Mouse (Mus musculus): ENCODE measurements around the gene ccdc198.

DNA sequence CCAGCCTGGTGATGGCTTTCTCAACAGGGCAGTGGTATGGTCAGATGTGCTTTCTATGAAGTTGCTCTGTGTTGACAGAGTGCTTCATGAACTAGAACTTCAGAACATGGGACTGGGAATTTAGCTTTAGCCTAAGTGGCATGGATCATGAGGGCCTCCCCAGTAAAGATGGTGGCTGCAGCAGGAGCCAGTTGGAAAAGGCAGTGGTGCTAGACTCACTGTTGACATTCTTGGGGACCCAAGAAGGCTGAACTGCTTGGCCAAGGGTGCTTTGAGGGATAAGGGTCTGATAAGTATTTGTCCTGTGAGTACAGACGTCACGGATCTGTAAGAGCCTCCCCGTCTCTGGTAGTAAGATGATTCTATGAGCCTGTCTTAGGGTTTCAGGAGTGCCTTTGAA is 13.4 kb downstream of the ccdc198 start:
- TF ChIP-seq EP300 (optimal IDR thresholded peaks at IDR 0.05): no peak
- no peak for TF ChIP-seq CTCF (IDR thresholded peaks at IDR 0.05; ENCODE audit: low read depth)

All from stomach, postnatal 0 days (tissue).